Mouse (Mus musculus) myocyte (in vitro differentiated cells): ENCODE results near the gene 4930451I11Rik.

Experiments used
- E2F4 ChIP-seq: IDR thresholded peaks from one replicate; pipeline ENCODE4 v1.6.1; 2011; ENCODE audit warnings: mild to moderate bottlenecking, control low read depth, moderate library complexity; ENCODE audit not compliant: insufficient read depth
- MAX ChIP-seq: IDR thresholded peaks from one replicate; pipeline ENCODE4 v1.6.1; 2011; ENCODE audit warnings: low read depth, mild to moderate bottlenecking, control low read depth
- MYOD1 ChIP-seq, 3 experiments: IDR thresholded peaks; one replicate each; pipeline ENCODE4 v1.6.1; 2011; ENCODE audit warnings: control low read depth in 2 of 3, low read depth in 2 of 3, mild to moderate bottlenecking in 2 of 3, moderate library complexity in 1 of 3; ENCODE audit not compliant: insufficient read length in 2 of 3, control insufficient read depth in 1 of 3
- MYOG ChIP-seq, 3 experiments: IDR thresholded peaks; one replicate each; pipeline ENCODE4 v1.6.1; 2011; ENCODE audit warnings: control low read depth in 2 of 3, low read depth in 2 of 3, mild to moderate bottlenecking in 2 of 3; ENCODE audit not compliant: insufficient read length in 2 of 3, control insufficient read depth in 1 of 3, insufficient read depth in 1 of 3
- POLR2A ChIP-seq: IDR thresholded peaks from one replicate; pipeline ENCODE4 v1.6.1; 2011; ENCODE audit warnings: low read depth, mild to moderate bottlenecking, control low read depth, moderate library complexity; ENCODE audit not compliant: insufficient read length
- TCF3 ChIP-seq: IDR thresholded peaks from one replicate; pipeline ENCODE4 v1.6.1; 2011; ENCODE audit warnings: low read depth, control low read depth; ENCODE audit not compliant: insufficient read length
- USF1 ChIP-seq: IDR thresholded peaks from one replicate; pipeline ENCODE4 v1.6.1; 2011; ENCODE audit warnings: low read depth, mild to moderate bottlenecking, control low read depth, moderate library complexity

GRCm38 (mm10) chr7:126825952-126826351 is 5.5 kb downstream of the 4930451I11Rik start:
- TF ChIP-seq MYOD1 (IDR thresholded peaks at IDR 0.05; ENCODE audit: control insufficient read depth in 1 of 3, insufficient read length in 2 of 3, low read depth in 2 of 3) (no peak), POLR2A (no peak), MAX (no peak), TCF3 (no peak), MYOG (IDR thresholded peaks at IDR 0.05; ENCODE audit: control insufficient read depth in 1 of 3, insufficient read depth in 1 of 3, insufficient read length in 2 of 3, low read depth in 2 of 3) (no peak), E2F4 (no peak), USF1 (no peak)
